Mouse (Mus musculus): ENCODE data around the gene Gm30083. TPM values are rescaled to one million over a fixed set of nuclear protein-coding genes. Genes with fewer than 3 reads are reported as not detected.

Gm30083 gene
- polyA plus RNA-seq, 1 experiment from 2014 or later: not detected

GRCm38 (mm10) chr14:33953761-33954160 lies 61.2 kb downstream of the Gm30083 start, which contains the start of gene Rbp3:
Gene Rbp3, plus strand, starts transcription at chr14:33954003.
- Histone ChIP-seq H3K4me3 (no peak within 1 kb of the TSS), H3K9me3 (no peaks in the 10 kb centered on the region), H3K4me1 (peaks cover 12% of the 10 kb centered on the region), H3K27me3 (ENCODE audit: insufficient read depth, poor library complexity, severe bottlenecking) (peaks cover 15% of the 10 kb centered on the region), H3K27ac (no peak within 1 kb of the TSS), H3K36me3 (no peaks in the 10 kb centered on the region)
- no peak for DNase-seq (ENCODE audit: low spot score)
- 83% methylated on average over 5 of the region's 5 CpGs for WGBS

- no peak overlapping the region for H3K27ac ChIP-seq
- 48% methylated on average over 6 of the region's 6 CpGs for WGBS
- H3K4me1 ChIP-seq: peaks cover 10% of the 10 kb centered on the region
- H3K4me3 ChIP-seq: no peak overlapping the region
- no peaks in the 10 kb centered on the region for H3K36me3 ChIP-seq
- H3K27me3 ChIP-seq (ENCODE audit: insufficient read depth, poor library complexity, severe bottlenecking): peaks cover 10% of the 10 kb centered on the region
- DNase-seq (ENCODE audit: low spot score): no peak
- no peaks in the 10 kb centered on the region for H3K9me3 ChIP-seq
These were observed 62.6 kb downstream of the Gm30083 start for GRCm38 (mm10) chr14:33952233-33952981.

- Histone ChIP-seq H3K9me3 (no peaks in the 10 kb centered on the region), H3K27ac (no peak overlapping the region), H3K4me3 (no peak overlapping the region), H3K27me3 (ENCODE audit: insufficient read depth, poor library complexity, severe bottlenecking) (no peaks in the 10 kb centered on the region), H3K4me1 (peaks cover 18% of the 10 kb centered on the region), H3K36me3 (no peaks in the 10 kb centered on the region)
- 70% methylated on average over 6 of the region's 6 CpGs for WGBS
- no peak for DNase-seq (ENCODE audit: low spot score)
These were observed 68.9 kb downstream of the Gm30083 start for GRCm38 (mm10) chr14:33946125-33946524.

- no peak overlapping the region for H3K27ac ChIP-seq
- peaks cover 32% of the 10 kb centered on the region for H3K4me1 ChIP-seq
- no peaks in the 10 kb centered on the region for H3K36me3 ChIP-seq
- H3K4me3 ChIP-seq: no peak overlapping the region
- H3K27me3 ChIP-seq (ENCODE audit: insufficient read depth, poor library complexity, severe bottlenecking): no peaks in the 10 kb centered on the region; the same call in 1 of the 2 replicates
- WGBS: 54% methylated on average over 5 of the region's 5 CpGs
- H3K9me3 ChIP-seq: no peaks in the 10 kb centered on the region
- DNase-seq (ENCODE audit: low spot score): peak; percentile 74
These were observed 72.8 kb downstream of the Gm30083 start for GRCm38 (mm10) chr14:33942222-33942621.

GRCm38 (mm10) chr14:33940739-33941138 lies 74.2 kb downstream of the Gm30083 start, which contains the start of gene Gdf2:
Gene Gdf2, plus strand, starts transcription at chr14:33941039.
- Histone ChIP-seq H3K36me3 (no peaks in the 10 kb centered on the region), H3K4me3 (no peak within 1 kb of the TSS), H3K27me3 (ENCODE audit: insufficient read depth, poor library complexity, severe bottlenecking) (peaks cover 12% of the 10 kb centered on the region; the same call in 1 of the 2 replicates), H3K9me3 (no peaks in the 10 kb centered on the region), H3K27ac (0 out of 2 replicates have a peak within 1 kb of the TSS, but pooled peaks have one; percentile 44), H3K4me1 (peaks cover 29% of the 10 kb centered on the region)
- no peak for DNase-seq (ENCODE audit: low spot score)
- WGBS: 17% methylated on average over 8 of the region's 8 CpGs

- DNase-seq (ENCODE audit: low spot score): peak; percentile 84
- WGBS: 24% methylated on average over 9 of the region's 9 CpGs
- H3K4me3 ChIP-seq: peak overlapping the region; percentile 43
These were observed 75.9 kb downstream of the Gm30083 start for GRCm38 (mm10) chr14:33939117-33939516.

More at GRCm38 (mm10) chr14:33939117-33939516, 75.9 kb downstream of the Gm30083 start:
- H3K27me3 ChIP-seq (ENCODE audit: insufficient read depth, poor library complexity, severe bottlenecking): peaks cover 21% of the 10 kb centered on the region; the same call in 1 of the 2 replicates
- no peaks in the 10 kb centered on the region for H3K36me3 ChIP-seq
- H3K4me1 ChIP-seq: peaks cover 29% of the 10 kb centered on the region
- no peaks in the 10 kb centered on the region for H3K9me3 ChIP-seq
- peak overlapping the region; percentile 42; the same call in 1 of the 2 replicates for H3K27ac ChIP-seq

Other genes with a start within 250 kb of the Gm30083 start
- 0.32 and 2.8 TPM in 2 replicates for gene Gdf10, start 91.6 kb downstream of the Gm30083 start, polyA plus RNA-seq (2016; fragmentation: Nextera tagmentation; extraction: Ambion mirVana)
- gene Gdf2, start 74.1 kb downstream of the Gm30083 start, polyA plus RNA-seq (2016; fragmentation: Nextera tagmentation; extraction: Ambion mirVana): 0.69 and 4.3 TPM in 2 replicates
- 0.05 and 0.36 TPM in 2 replicates for gene Rbp3, start 61.2 kb downstream of the Gm30083 start, polyA plus RNA-seq (2016; fragmentation: Nextera tagmentation; extraction: Ambion mirVana)
- 0.03 and 0.12 TPM in 2 replicates for gene Zfp488, start 36.4 kb downstream of the Gm30083 start, polyA plus RNA-seq (2016; fragmentation: Nextera tagmentation; extraction: Ambion mirVana)
- not detected in 2 replicates for gene Gm5460, start 1.6 kb upstream of the Gm30083 start, polyA plus RNA-seq (2016; fragmentation: Nextera tagmentation; extraction: Ambion mirVana)
- not detected in 2 replicates for gene Antxrl, start 37.5 kb upstream of the Gm30083 start, polyA plus RNA-seq (2016; fragmentation: Nextera tagmentation; extraction: Ambion mirVana)
- 0.49 and 0.53 TPM in 2 replicates for gene Anxa8, start 70.8 kb upstream of the Gm30083 start, polyA plus RNA-seq (2016; fragmentation: Nextera tagmentation; extraction: Ambion mirVana)
- gene A630023A22Rik, start 87.6 kb upstream of the Gm30083 start, polyA plus RNA-seq (2016; fragmentation: Nextera tagmentation; extraction: Ambion mirVana): not detected in 2 replicates
- 0.04 and 0.05 TPM in 2 replicates for gene Npy4r, start 137.3 kb upstream of the Gm30083 start, polyA plus RNA-seq (2016; fragmentation: Nextera tagmentation; extraction: Ambion mirVana)
- gene Gprin2, start 186.5 kb upstream of the Gm30083 start, polyA plus RNA-seq (2016; fragmentation: Nextera tagmentation; extraction: Ambion mirVana): 0.17 and 0.46 TPM in 2 replicates
- gene Syt15, start 204.4 kb upstream of the Gm30083 start, polyA plus RNA-seq (2016; fragmentation: Nextera tagmentation; extraction: Ambion mirVana): 0.29 and 0.52 TPM in 2 replicates